Mouse (Mus musculus): ENCODE results near the gene Slbp. TPM values are rescaled to one million over a fixed set of nuclear protein-coding genes. Genes with fewer than 3 reads are reported as not detected.
A peak's percentile ranks its signal among the peaks of the same experiment; 100 is the strongest.

Slbp gene
- total and polyA plus RNA-seq, 3 experiments: 233 to 731 (median 255) TPM

GRCm38 (mm10) chr5:33589221-33589888, 63.0 kb downstream of the Slbp start:
- H3K27me3 ChIP-seq (ENCODE audit: control insufficient read depth in 1 of 2, insufficient read depth in 2 of 2, low read length in 2 of 2): no peaks in the 10 kb centered on the region
- no peak overlapping the region for H3K27ac ChIP-seq (ENCODE audit: control insufficient read depth, low read depth, low read length)
- H3K9me3 ChIP-seq (replicated peaks; ENCODE audit: insufficient read depth, low read length): no peaks in the 10 kb centered on the region
- no peaks in the 10 kb centered on the region for H3K79me2 ChIP-seq (ENCODE audit: control insufficient read depth, insufficient read depth, low read length, poor library complexity)
- peak; percentile 84 for DNase-seq (ENCODE audit: low read depth, low spot score)
- TF ChIP-seq POLR2AphosphoS5 (IDR thresholded peaks at IDR 0.05; ENCODE audit: borderline replicate concordance, low read depth, low read length): no peak
- TF ChIP-seq CTCF (IDR thresholded peaks at IDR 0.05 in 2 of 3, conservative IDR thresholded peaks at IDR 0.05 in 1 of 3; ENCODE audit: control insufficient read depth in 1 of 3, insufficient read depth in 1 of 3, low read depth in 2 of 3, low read length in 3 of 3, poor library complexity in 1 of 3, severe bottlenecking in 1 of 3): peak; percentile 96 to 99 (median 99)
- TF ChIP-seq JUND (IDR thresholded peaks at IDR 0.05; ENCODE audit: low read depth, low read length): no peak
- TF ChIP-seq CHD2 (IDR thresholded peaks at IDR 0.05; ENCODE audit: low read length): no peak
- TF ChIP-seq SMC3 (IDR thresholded peaks at IDR 0.05; ENCODE audit: low read depth, low read length): peak; percentile 92
- peak; percentile 93 for TF ChIP-seq RAD21 (IDR thresholded peaks at IDR 0.05; ENCODE audit: low read depth, low read length)
- TF ChIP-seq USF1 (IDR thresholded peaks at IDR 0.05; ENCODE audit: low read depth, low read length): no peak
- TF ChIP-seq CHD1 (IDR thresholded peaks at IDR 0.05; ENCODE audit: low read depth, low read length): no peak
- TF ChIP-seq ZNF384 (IDR thresholded peaks at IDR 0.05; ENCODE audit: low read depth, low read length): no peak
- no peak for TF ChIP-seq MEF2A (IDR thresholded peaks at IDR 0.05; ENCODE audit: extremely low read depth, insufficient replicate concordance, low read depth, low read length, poor library complexity, severe bottlenecking)
- peak; percentile 36; the same call in 1 of the 2 replicates for TF ChIP-seq BHLHE40 (IDR thresholded peaks at IDR 0.05; ENCODE audit: borderline replicate concordance, low read depth, low read length)
- no peak for TF ChIP-seq NELFE (IDR thresholded peaks at IDR 0.05; ENCODE audit: low read depth, low read length)
- peak; percentile 91 for TF ChIP-seq ZC3H11A (IDR thresholded peaks at IDR 0.05; ENCODE audit: low read depth, low read length)
- TF ChIP-seq MAZ (IDR thresholded peaks at IDR 0.05; ENCODE audit: low read depth, low read length): no peak
- no peak for TF ChIP-seq ELF1 (IDR thresholded peaks at IDR 0.05; ENCODE audit: low read depth, low read length)
- no peak overlapping the region for H3K4me3 ChIP-seq (ENCODE audit: control insufficient read depth in 1 of 2, insufficient read depth in 1 of 2, low read depth in 2 of 2, low read length in 2 of 2)
- H3K4me1 ChIP-seq (ENCODE audit: control insufficient read depth in 1 of 2, insufficient read depth in 2 of 2, low read length in 2 of 2): no peaks in the 10 kb centered on the region
- H3K36me3 ChIP-seq (ENCODE audit: control insufficient read depth in 1 of 2, insufficient read depth in 2 of 2, low read length in 2 of 2): no peaks in the 10 kb centered on the region
- H3K9ac ChIP-seq (ENCODE audit: control insufficient read depth, low read depth, low read length, poor library complexity, severe bottlenecking): no peak overlapping the region

DNA sequence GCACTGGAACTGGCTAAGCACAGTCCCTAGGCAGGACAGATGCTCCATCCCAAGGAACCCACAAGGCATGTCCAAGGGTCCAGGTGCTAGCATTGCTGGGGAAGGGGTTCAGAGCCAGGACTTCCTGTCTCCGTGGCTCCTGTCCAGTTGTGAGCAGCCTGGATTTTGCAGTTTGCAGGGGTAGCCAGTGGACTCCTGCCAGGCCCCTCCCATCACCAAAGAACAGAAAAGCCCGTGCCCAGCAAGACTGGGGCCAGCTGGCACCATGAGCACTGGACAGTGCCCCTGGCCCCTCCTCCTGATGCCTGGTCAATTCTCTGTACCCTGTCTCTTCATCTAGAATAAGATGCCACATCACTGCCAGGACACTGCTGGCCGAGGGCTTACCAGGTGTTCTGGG, 64.3 kb downstream of the Slbp start:
- TF ChIP-seq JUND (IDR thresholded peaks at IDR 0.05; ENCODE audit: low read depth, low read length) (no peak), RAD21 (IDR thresholded peaks at IDR 0.05; ENCODE audit: low read depth, low read length) (no peak), MAFK (IDR thresholded peaks at IDR 0.05; ENCODE audit: borderline replicate concordance, low read depth, low read length) (no peak), MEF2A (IDR thresholded peaks at IDR 0.05; ENCODE audit: extremely low read depth, insufficient replicate concordance, low read depth, low read length, poor library complexity, severe bottlenecking) (no peak), ELF1 (IDR thresholded peaks at IDR 0.05; ENCODE audit: low read depth, low read length) (no peak), UBTF (IDR thresholded peaks at IDR 0.05; ENCODE audit: borderline replicate concordance, insufficient read depth, low read depth, low read length) (no peak), NRF1 (IDR thresholded peaks at IDR 0.05; ENCODE audit: insufficient read depth, low read depth, low read length, poor library complexity, severe bottlenecking) (no peak), HCFC1 (IDR thresholded peaks at IDR 0.05; ENCODE audit: low read depth, low read length) (no peak), E2F4 (IDR thresholded peaks at IDR 0.05; ENCODE audit: borderline replicate concordance, low read depth, low read length) (no peak), POLR2AphosphoS2 (IDR thresholded peaks at IDR 0.05; ENCODE audit: low read length) (no peak), MYB (IDR thresholded peaks at IDR 0.05; ENCODE audit: low read depth, low read length) (no peak)
- H3K79me2 ChIP-seq (ENCODE audit: control insufficient read depth, insufficient read depth, low read length, poor library complexity): no peaks in the 10 kb centered on the region
- no peak overlapping the region for H3K4me3 ChIP-seq (ENCODE audit: control insufficient read depth in 1 of 2, insufficient read depth in 1 of 2, low read depth in 2 of 2, low read length in 2 of 2)
- no peaks in the 10 kb centered on the region for H3K4me1 ChIP-seq (ENCODE audit: control insufficient read depth in 1 of 2, insufficient read depth in 2 of 2, low read length in 2 of 2)
- no peaks in the 10 kb centered on the region for H3K27me3 ChIP-seq (ENCODE audit: control insufficient read depth in 1 of 2, insufficient read depth in 2 of 2, low read length in 2 of 2)
- no peaks in the 10 kb centered on the region for H3K36me3 ChIP-seq (ENCODE audit: control insufficient read depth in 1 of 2, insufficient read depth in 2 of 2, low read length in 2 of 2)
- DNase-seq (ENCODE audit: low read depth, low spot score): no peak
- H3K27ac ChIP-seq (ENCODE audit: control insufficient read depth, low read depth, low read length): no peak overlapping the region
- no peaks in the 10 kb centered on the region for H3K9me3 ChIP-seq (replicated peaks; ENCODE audit: insufficient read depth, low read length)
- no peak overlapping the region for H3K9ac ChIP-seq (ENCODE audit: control insufficient read depth, low read depth, low read length, poor library complexity, severe bottlenecking)

Measured in MEL (cell line).